Mouse (Mus musculus) megakaryocyte-erythroid progenitor cell, adult 5-6 weeks (primary cell): ENCODE measurements around the gene Adgre4. TPM values are rescaled to one million over a fixed set of nuclear protein-coding genes. Genes with fewer than 3 reads are reported as not detected.
A peak's percentile ranks its signal among the peaks of the same experiment; 100 is the strongest.
"Not testable (repeated sequence)": the region's sequence is repeated elsewhere in the genome, so short reads cannot be mapped to it uniquely, and the experiment has no call there.

Source experiments
- ATAC-seq: replicated peaks from 2 replicates; pipeline ENCODE4 v1.8.0; 2016; ENCODE audit warnings: mild to moderate bottlenecking, inconsistent platforms; ENCODE audit not compliant: severe bottlenecking, poor library complexity, low FRiP score, low TSS enrichment
- total RNA-seq, 2 experiments: library from RNA; stranded (forward) in 1 of 2; stranded (reverse) in 1 of 2; fragments of 200-1000, 215-1000 nt in 1 of 2; fragments of >200 nt in 1 of 2; fragmentation: Nextera tagmentation in 1 of 2; gene quantifications; 2 replicates each; pipeline ENCODE4 v1.2.3; 2014 to 2017

The Adgre4 gene
- total RNA-seq (2014; fragmentation: Nextera tagmentation) (not detected in 2 replicates), total RNA-seq (2017) (0.56 TPM in 1 of 2 replicates, not detected in the other)

GRCm38 (mm10) chr17:55749786-55750185 is at the start of gene Adgre4:
Gene Adgre4, plus strand, starts transcription at chr17:55749984.
- ATAC-seq, result no peak

DNA sequence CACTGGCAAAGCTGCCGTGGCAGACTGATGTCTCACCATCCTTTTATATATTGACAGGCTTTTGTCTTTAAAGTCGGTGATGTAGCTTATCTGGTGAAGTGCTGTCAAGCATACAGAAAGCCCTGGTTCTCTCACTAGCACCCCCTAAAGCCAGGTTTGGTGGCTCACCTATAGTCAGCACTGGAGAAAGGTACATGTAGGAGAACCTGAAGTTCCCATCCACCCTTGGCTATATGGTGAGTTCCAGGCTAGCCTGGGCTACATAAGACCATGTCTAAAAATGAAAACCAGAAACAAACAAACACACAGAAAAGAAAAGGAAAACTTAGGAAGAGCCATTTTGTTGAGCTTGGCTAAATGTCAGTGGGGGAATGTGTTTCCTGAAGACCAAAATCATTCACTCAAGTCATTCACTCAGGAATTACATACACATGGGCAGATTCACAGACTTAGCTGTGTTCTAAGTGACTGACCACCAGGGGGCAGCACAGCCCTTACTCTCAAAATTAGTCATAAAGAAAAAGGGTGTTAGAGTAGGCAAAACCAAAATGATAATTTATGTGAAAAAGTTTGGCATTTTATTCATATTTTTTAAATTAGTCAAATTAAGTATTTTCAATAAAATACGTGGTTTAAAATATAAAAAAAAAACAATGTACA is 47.5 kb upstream of the Adgre4 start:
- ATAC-seq, result peak; percentile 87

DNA sequence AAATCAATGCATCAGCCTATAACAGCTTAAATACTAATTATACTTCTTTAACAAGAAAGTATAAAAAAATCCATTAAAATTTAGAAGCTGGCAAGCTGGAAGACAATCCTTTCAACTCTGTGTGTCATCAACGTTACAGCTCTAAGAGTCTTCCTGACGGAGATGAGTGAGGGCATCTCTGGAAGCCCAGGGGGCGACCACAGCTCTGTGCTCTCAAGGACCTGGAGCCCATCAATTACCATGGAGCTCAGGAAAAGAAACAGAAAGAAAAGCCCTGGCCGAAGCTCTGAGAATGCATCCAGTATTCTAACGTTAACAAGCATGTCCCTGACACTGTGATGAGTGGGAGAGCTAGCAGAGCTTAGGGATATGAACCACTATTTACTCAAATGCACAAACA is 46.9 kb upstream of the Adgre4 start:
- ATAC-seq, result no peak

GRCm38 (mm10) chr17:55711984-55712811 is 37.6 kb upstream of the Adgre4 start, which contains the start of gene Pot1b:
Gene Pot1b, minus strand, starts transcription at chr17:55712628.
- ATAC-seq, result peak; percentile 98

DNA sequence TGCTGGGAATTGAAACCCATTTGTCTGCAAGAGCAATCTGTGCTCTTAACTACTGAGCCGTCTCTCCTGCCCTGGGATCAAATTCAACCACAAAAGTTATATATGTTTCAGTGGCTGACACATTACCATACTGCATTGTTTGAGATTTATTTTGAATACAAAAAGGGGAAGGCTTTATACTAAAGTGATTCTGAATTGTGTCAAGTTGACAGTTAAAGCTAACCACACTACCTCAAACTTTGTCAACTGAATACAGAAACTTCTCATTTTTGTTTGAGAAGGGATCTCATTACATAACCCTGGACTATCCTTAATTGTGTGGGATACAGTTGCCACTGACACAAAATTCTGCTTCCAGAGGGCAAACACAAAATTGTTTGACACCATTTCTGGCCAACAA is 28.5 kb upstream of the Adgre4 start:
- ATAC-seq, result no peak

GRCm38 (mm10) chr17:55722250-55722649 is 27.5 kb upstream of the Adgre4 start:
- ATAC-seq, result no peak

GRCm38 (mm10) chr17:55726193-55726592 is 23.6 kb upstream of the Adgre4 start:
- no peak for ATAC-seq

DNA sequence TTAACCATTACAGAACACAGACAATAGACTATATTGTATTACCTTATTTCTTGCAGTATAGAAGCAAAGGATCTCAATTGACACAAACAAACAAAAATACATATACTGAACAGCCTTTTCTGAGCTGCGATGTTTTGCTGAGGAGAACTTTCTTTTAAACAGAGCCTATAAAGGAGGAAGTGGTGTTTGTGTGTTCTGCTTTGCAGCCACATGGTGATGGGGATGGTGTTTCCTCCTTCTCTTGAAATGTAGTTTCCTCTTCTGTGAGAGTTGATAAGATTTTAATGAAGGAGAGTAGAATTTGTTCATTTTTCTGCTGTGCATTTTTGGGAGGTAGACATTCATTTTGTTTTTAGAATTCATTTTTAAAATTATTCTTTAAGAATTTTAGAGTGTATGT is 13.1 kb upstream of the Adgre4 start:
- no peak for ATAC-seq

DNA sequence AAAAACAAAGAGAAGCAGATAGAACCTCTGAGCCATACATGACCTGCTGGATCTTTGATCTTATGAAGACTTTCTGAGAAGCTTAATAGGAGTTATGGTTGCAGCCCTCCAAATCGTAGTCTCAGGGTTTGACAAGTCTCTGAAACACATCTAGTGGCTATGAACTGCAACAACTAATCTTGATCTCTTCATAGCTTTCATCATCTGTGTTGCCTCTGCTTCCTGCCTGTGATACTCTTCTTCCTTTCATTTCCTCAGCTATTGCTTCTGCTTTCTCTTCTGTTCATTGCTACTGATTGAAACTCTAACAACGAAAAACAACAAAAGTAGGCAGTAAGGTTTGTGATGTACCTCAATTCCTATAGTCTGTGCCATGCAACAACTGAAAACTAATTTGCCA is 1.4 kb downstream of the Adgre4 start:
- no peak for ATAC-seq

- 0 out of 2 replicates have a peak, but pooled peaks have one; percentile 52 for ATAC-seq
These were observed 63.9 kb downstream of the Adgre4 start for GRCm38 (mm10) chr17:55813642-55814041.

DNA sequence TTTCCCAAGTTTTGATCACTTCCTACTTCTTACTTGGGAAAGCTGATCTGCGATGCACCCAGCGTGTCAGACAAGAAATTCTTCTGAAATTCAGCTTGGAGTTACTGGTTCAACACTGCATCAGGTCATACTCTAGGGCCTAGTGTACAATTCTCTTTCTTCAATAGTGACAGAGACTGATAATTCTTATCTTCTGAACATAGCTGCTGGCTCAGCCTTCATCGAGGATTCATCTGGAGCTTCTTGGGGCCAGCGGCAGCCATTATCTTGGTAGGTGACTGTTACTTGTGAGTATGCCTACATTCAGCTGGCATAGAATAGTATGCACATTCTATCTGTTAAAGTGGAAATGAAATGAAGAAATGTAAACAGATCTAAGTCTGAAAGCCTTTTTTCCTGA is 67.1 kb downstream of the Adgre4 start:
- no peak for ATAC-seq

DNA sequence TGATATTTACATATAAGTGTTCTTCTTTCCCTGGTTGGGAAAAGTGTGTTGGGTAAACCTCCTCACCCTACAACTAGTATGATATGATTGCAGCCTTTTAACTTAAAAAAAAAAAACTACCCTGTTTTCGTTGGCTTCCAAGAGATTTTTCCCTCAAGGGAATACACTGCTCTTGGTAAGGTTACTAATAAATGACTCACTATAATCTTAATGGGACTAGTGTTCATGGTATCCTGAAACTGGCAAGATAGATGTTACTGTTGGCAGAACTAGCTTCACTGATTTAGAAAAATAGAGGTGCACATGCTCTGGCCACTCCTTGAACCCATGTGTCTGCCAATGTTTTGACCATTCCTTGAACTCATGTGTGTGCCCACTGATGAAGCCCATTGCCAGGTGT is 71.8 kb downstream of the Adgre4 start:
- no peak for ATAC-seq

DNA sequence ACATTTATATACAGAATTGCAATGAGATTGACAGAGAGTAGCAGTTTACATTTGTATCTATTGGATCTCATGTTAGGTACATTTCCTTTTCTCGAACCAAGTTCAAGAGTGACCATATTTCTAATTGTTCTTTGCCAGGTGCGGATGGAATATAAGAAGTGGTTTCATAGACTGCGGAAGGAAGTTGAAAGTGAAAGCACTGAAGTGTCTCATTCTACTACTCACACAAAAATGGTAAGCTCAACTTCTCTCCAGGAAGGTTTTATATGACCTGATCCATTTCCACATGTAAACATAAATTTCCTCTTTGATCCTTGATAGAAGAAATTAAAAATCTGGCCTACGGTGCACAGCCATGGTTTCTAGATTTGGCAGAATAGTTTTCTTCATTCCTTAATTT is 93.3 kb downstream of the Adgre4 start:
- ATAC-seq, result no peak

DNA sequence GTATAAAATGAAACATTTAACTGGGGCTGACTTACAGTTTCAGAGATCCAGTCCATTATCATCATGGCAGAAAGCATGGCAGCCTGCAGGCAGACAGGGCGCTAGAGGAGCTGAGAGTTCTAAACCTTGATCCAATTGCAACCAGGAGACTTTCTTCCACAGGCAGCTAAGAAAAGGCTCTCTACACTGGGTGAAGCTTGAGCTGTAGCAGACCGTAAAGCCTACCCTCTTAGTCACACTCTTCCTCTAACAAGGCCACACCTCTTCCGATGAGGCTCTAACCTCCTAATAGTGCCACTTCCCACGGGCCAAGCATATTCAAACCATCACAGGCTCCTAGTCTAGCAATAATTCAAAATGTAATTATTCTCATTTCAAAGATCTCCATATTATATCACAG is 127.4 kb downstream of the Adgre4 start:
- ATAC-seq, result no peak

GRCm38 (mm10) chr17:55878282-55878635 is 128.5 kb downstream of the Adgre4 start:
- not testable (repeated sequence) for ATAC-seq

DNA sequence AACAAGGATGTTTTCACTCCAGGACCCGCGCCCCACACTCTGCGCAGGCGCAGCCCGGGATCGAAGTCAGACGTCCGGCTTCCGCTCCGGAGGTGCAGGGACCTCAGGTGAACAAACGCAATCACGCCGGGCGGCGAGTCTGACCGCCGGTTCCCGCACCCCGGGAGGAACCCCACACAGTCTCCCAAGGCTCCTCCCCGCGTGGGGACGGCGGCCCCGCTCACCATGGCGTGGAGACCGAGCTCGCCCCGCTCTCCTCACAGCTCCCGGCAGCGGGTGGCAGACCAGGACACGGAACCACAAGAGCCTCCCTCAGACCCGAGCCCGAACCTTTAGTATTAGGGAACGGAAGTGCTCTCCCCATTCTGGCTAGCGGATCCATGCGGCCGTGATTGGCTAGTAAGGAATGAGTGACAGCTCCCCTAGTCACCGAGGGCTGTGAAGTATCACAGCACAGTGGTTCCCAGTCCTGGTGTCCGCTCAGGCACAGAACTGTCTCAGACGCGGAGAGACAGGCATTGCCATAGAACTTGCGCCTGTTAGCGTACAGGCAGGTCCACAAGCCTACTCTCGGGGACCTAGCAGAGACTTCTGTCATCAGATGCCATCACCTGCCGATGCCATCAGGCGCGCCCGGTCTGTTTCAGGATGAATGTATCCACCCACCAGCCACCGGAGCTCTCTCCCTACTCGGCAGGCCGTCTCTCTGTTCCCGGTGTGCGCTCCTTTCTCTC is 129.0 kb downstream of the Adgre4 start, which contains the start of gene Zfp119a:
Zfp119a (minus strand) TSS at position 295 of the 734 bp plus-strand sequence.
- ATAC-seq, result peak; percentile 98

DNA sequence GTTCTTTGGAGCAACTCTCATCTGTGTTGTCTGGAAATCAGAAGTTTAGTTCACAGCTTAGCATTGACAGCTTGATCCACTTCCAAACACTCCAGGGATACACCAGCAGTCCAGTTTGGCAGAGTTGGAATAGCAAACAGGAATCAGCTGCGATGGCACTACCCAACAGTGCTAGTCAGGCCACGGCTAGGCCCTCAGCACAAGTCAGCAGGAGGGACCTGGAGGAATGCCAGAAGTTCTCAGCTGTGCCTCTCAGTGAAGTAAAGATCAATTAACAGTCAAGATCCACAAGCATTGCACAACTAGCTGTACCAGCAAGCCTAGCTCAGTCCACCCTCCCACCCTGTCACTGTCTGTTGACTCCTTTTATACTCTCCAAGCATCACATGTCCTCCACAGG is 133.8 kb downstream of the Adgre4 start:
- ATAC-seq, result no peak

GRCm38 (mm10) chr17:55884912-55885311 is 135.1 kb downstream of the Adgre4 start:
- no peak for ATAC-seq

DNA sequence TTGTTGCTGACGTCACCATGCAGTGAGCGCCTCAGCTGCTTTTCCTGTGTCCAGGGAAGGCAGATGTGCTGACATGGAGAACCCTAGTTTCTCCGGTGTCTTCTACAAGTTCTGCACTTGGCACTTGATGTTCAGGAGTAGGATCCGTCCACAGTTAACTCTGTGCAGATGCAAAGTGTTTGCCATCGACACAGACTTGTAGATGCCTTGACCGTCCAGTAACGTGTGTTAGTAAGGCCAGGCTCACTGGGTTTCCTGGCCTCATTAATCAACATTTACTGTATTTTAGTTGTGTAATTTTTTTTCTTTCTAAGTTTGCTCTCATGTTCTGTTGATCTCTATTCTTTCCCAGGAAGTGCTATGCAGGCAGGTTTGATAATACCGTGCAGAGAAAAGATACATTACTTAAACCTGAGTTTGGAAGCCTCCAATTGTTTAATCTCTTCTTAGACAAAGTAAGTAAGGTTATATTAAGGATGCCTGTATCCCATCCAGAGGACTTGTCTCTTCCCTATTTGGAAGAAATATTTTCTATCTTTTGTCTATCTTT is 142.7 kb downstream of the Adgre4 start:
- not testable (repeated sequence) for ATAC-seq

DNA sequence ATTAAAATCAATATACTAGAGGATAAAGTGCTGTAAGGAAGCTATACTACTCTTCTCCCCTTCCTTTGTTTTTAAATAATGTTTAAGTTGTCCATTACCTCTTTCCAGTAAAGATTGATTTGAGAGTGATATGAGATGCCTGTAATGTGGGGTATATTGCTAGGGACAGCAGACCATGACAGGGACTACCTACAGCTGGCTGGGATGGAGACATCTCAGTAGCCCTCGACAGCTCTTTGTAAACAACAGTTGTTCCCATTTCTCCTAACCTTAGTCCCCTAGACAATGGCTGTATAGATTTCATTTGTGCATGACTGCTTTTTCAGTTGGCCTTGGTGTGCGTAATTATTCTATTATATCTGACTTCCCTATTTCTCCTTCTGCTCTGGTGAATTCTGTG is 153.3 kb downstream of the Adgre4 start:
- no peak for ATAC-seq
